Mouse (Mus musculus) MEL (cell line): Measurements from ENCODE around the gene Mpp5. TPM values are rescaled to one million over a fixed set of nuclear protein-coding genes. Genes with fewer than 3 reads are reported as not detected.
A peak's percentile ranks its signal among the peaks of the same experiment; 100 is the strongest.

Experiments used
- DNase-seq: peaks from one replicate; pipeline ENCODE4 v3.0.0; 2011; ENCODE audit warnings: low read depth, low spot score
- H3K27ac ChIP-seq: 2 replicates; pipeline ENCODE4 v1.5.1; 2012; ENCODE audit warnings: low read depth, mild to moderate bottlenecking, control low read depth, low read length, moderate library complexity; ENCODE audit not compliant: control insufficient read depth
- H3K27me3 ChIP-seq, 2 experiments: fragments of 150-350 bp in 1 of 2; sonication (generic) in 1 of 2; 2 replicates each; pipeline ENCODE4 v1.6.1; 2012; ENCODE audit warnings: low read length in 2 of 2, mild to moderate bottlenecking in 2 of 2, improper control_type of control experiment in 1 of 2, moderate library complexity in 1 of 2; ENCODE audit not compliant: insufficient read depth in 2 of 2, control insufficient read depth in 1 of 2
- H3K36me3 ChIP-seq, 2 experiments: 2 replicates each; pipeline ENCODE4 v1.6.1; 2012 to 2014; ENCODE audit warnings: low read length in 2 of 2, improper control_type of control experiment in 1 of 2, inconsistent platforms in 1 of 2, mild to moderate bottlenecking in 1 of 2; ENCODE audit not compliant: insufficient read depth in 2 of 2, control insufficient read depth in 1 of 2
- H3K4me1 ChIP-seq, 2 experiments: fragments of 150-350 bp in 1 of 2; sonication (generic) in 1 of 2; 2 replicates each; pipeline ENCODE4 v1.6.1; 2012; ENCODE audit warnings: low read length in 2 of 2, improper control_type of control experiment in 1 of 2, mild to moderate bottlenecking in 1 of 2; ENCODE audit not compliant: insufficient read depth in 2 of 2, control insufficient read depth in 1 of 2
- H3K4me3 ChIP-seq, 2 experiments: fragments of 150-350 bp in 1 of 2; sonication (generic) in 1 of 2; 2 replicates each; pipeline ENCODE4 v1.5.1; 2012; ENCODE audit warnings: low read depth in 2 of 2, low read length in 2 of 2, mild to moderate bottlenecking in 2 of 2, moderate library complexity in 2 of 2, control low read depth in 1 of 2, improper control_type of control experiment in 1 of 2; ENCODE audit not compliant: control insufficient read depth in 1 of 2, insufficient read depth in 1 of 2
- H3K79me2 ChIP-seq: 2 replicates; pipeline ENCODE4 v1.6.1; 2012; ENCODE audit warnings: mild to moderate bottlenecking, low read length, moderate library complexity; ENCODE audit not compliant: control insufficient read depth, poor library complexity, insufficient read depth
- H3K9ac ChIP-seq: 2 replicates; pipeline ENCODE4 v1.6.1; 2012; ENCODE audit warnings: low read depth, mild to moderate bottlenecking, control low read depth, low read length, moderate library complexity; ENCODE audit not compliant: control insufficient read depth, poor library complexity, severe bottlenecking
- H3K9me3 ChIP-seq: fragments of 150-350 bp; sonication (generic); replicated peaks from 2 replicates; pipeline ENCODE4 v1.6.1; 2012; ENCODE audit warnings: mild to moderate bottlenecking, low read length, improper control_type of control experiment, moderate library complexity; ENCODE audit not compliant: insufficient read depth
- BHLHE40 ChIP-seq: IDR thresholded peaks from 2 replicates; pipeline ENCODE4 v1.6.1; 2012; ENCODE audit warnings: low read depth, mild to moderate bottlenecking, inconsistent platforms, low read length, improper control_type of control experiment, borderline replicate concordance
- CTCF ChIP-seq, 3 experiments: IDR thresholded peaks in 2 of 3; conservative IDR thresholded peaks in 1 of 3; 2 replicates each; pipeline ENCODE4 v1.5.1; 2011 to 2012; ENCODE audit warnings: low read length in 3 of 3, low read depth in 2 of 3, mild to moderate bottlenecking in 2 of 3, improper control_type of control experiment in 1 of 3, inconsistent platforms in 1 of 3, mixed read lengths in 1 of 3, moderate library complexity in 1 of 3; ENCODE audit not compliant: control insufficient read depth in 1 of 3, insufficient read depth in 1 of 3, poor library complexity in 1 of 3, severe bottlenecking in 1 of 3
- GATA1 ChIP-seq: IDR thresholded peaks from 2 replicates; pipeline ENCODE4 v1.6.1; 2011; ENCODE audit warnings: low read depth, low read length, improper control_type of control experiment
- HCFC1 ChIP-seq: IDR thresholded peaks from 2 replicates; pipeline ENCODE4 v1.6.1; 2012; ENCODE audit warnings: low read depth, mild to moderate bottlenecking, inconsistent platforms, low read length, improper control_type of control experiment, moderate library complexity
- JUND ChIP-seq: IDR thresholded peaks from 2 replicates; pipeline ENCODE4 v1.6.1; 2011; ENCODE audit warnings: low read depth, mild to moderate bottlenecking, improper control_type of control experiment, low read length
- MAX ChIP-seq: IDR thresholded peaks from 2 replicates; pipeline ENCODE4 v1.6.1; 2011; ENCODE audit warnings: low read length, improper control_type of control experiment
- MAZ ChIP-seq: IDR thresholded peaks from 2 replicates; pipeline ENCODE4 v1.6.1; 2012; ENCODE audit warnings: low read depth, mild to moderate bottlenecking, inconsistent platforms, low read length, improper control_type of control experiment
- MEF2A ChIP-seq: IDR thresholded peaks from 2 replicates; pipeline ENCODE4 v1.6.1; 2014; ENCODE audit warnings: low read depth, mild to moderate bottlenecking, inconsistent platforms, low read length, improper control_type of control experiment; ENCODE audit not compliant: poor library complexity, insufficient replicate concordance, severe bottlenecking; ENCODE audit errors: extremely low read depth
- MYB ChIP-seq: IDR thresholded peaks from 2 replicates; pipeline ENCODE4 v1.6.1; 2011; ENCODE audit warnings: mild to moderate bottlenecking, low read depth, low read length, improper control_type of control experiment
- POLR2AphosphoS2 ChIP-seq: IDR thresholded peaks from 2 replicates; pipeline ENCODE4 v1.6.1; 2011; ENCODE audit warnings: low read length, improper control_type of control experiment
- RAD21 ChIP-seq: IDR thresholded peaks from 2 replicates; pipeline ENCODE4 v1.6.1; 2011; ENCODE audit warnings: mild to moderate bottlenecking, low read depth, low read length, improper control_type of control experiment
- SIN3A ChIP-seq: IDR thresholded peaks from 2 replicates; pipeline ENCODE4 v1.6.1; 2012; ENCODE audit warnings: low read length, improper control_type of control experiment, inconsistent platforms
- SMC3 ChIP-seq: IDR thresholded peaks from 2 replicates; pipeline ENCODE4 v1.6.1; 2011; ENCODE audit warnings: low read depth, low read length, improper control_type of control experiment
- TAL1 ChIP-seq: IDR thresholded peaks from 2 replicates; pipeline ENCODE4 v1.6.1; 2012; ENCODE audit warnings: mild to moderate bottlenecking, inconsistent platforms, low read length, moderate library complexity, mixed read lengths
- USF2 ChIP-seq, 2 experiments: IDR thresholded peaks; 2 replicates each; pipeline ENCODE4 v1.6.1; 2011 to 2012; ENCODE audit warnings: improper control_type of control experiment in 2 of 2, low read length in 2 of 2, borderline replicate concordance in 1 of 2, inconsistent platforms in 1 of 2, low read depth in 1 of 2, mild to moderate bottlenecking in 1 of 2; ENCODE audit not compliant: insufficient read depth in 1 of 2
- ZC3H11A ChIP-seq: IDR thresholded peaks from 2 replicates; pipeline ENCODE4 v1.6.1; 2012; ENCODE audit warnings: low read depth, mild to moderate bottlenecking, inconsistent platforms, low read length, improper control_type of control experiment
- polyA plus RNA-seq, 2 experiments: library from polyadenylated mRNA; stranded (reverse) in 1 of 2; unstranded in 1 of 2; fragments of >175 nt in 1 of 2; fragments of >200 nt in 1 of 2; gene quantifications; 2 replicates each; pipeline versions ENCODE4 v1.2.1 to v1.2.4; 2012; ENCODE audit warnings: low replicate concordance in 2 of 2, low read depth in 1 of 2; ENCODE audit not compliant: insufficient read length in 2 of 2, insufficient read depth in 1 of 2, missing spikeins in 1 of 2
- total RNA-seq: library from RNA; depleted of rRNA; stranded (reverse); fragments of 300-350 nt; gene quantifications from 2 replicates; pipeline ENCODE4 v1.2.3, GENCODE M21; 2012

Mpp5 gene
- total and polyA plus RNA-seq, 3 experiments: 15.1 to 143 (median 15.2) TPM

DNA sequence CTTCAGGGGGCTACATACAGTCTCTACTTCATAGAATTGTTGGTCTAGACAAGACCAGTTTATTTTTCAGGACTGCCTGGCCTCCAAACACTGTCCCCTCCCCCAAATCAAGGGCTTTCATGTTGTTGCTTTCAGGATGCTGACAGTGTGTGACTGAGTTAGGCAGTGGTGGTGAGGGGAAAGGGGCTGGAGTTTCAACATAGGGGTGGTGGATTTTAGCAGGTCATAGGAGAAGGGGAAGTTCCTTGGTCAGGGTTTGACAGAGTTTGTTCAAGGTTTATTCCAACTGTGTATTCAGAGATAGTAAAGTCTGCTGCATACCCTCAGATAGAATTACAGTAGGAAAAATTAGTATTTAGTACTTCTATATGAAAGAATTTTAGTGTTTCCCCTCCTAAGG, 53.1 kb downstream of the Mpp5 start:
- H3K4me3 ChIP-seq: no peak overlapping the region
- no peaks in the 10 kb centered on the region for H3K27me3 ChIP-seq
- no peaks in the 10 kb centered on the region for H3K9me3 ChIP-seq
- H3K27ac ChIP-seq: no peak overlapping the region
- no peak overlapping the region for H3K9ac ChIP-seq
- H3K4me1 ChIP-seq: no peaks in the 10 kb centered on the region; a peak in 1 of 4 replicates
- peak; percentile 36 for DNase-seq
- no peaks in the 10 kb centered on the region for H3K79me2 ChIP-seq
- H3K36me3 ChIP-seq: peaks cover 0 to 2% of the 10 kb centered on the region in 2 experiments; a peak in 2 of 4 replicates
- TF ChIP-seq GATA1 (no peak), RAD21 (no peak), BHLHE40 (no peak), JUND (no peak), MAZ (no peak)
- TF ChIP-seq, all 39 proteins: peak for 0

- TF ChIP-seq CTCF (IDR thresholded peaks at IDR 0.05 in 2 of 3, conservative IDR thresholded peaks at IDR 0.05 in 1 of 3; ENCODE audit: control insufficient read depth in 1 of 3, insufficient read depth in 1 of 3, low read depth in 2 of 3, low read length in 3 of 3, poor library complexity in 1 of 3, severe bottlenecking in 1 of 3): peak in 1 of 3 experiments; percentile 31; a peak in 1 of 6 replicates
- no peak for TF ChIP-seq HCFC1
- no peak for TF ChIP-seq MAX
- TF ChIP-seq TAL1: no peak
- no peak for TF ChIP-seq SIN3A
- TF ChIP-seq ZC3H11A: no peak
- TF ChIP-seq JUND: no peak
- TF ChIP-seq MEF2A: no peak
- no peak for TF ChIP-seq MAZ
- no peak for TF ChIP-seq MYB
- peak; percentile 26 for TF ChIP-seq RAD21
- TF ChIP-seq POLR2AphosphoS2: no peak
- no peak for TF ChIP-seq USF2 (IDR thresholded peaks at IDR 0.05; ENCODE audit: borderline replicate concordance in 1 of 2, insufficient read depth in 1 of 2, low read depth in 1 of 2, low read length in 2 of 2)
- peak; percentile 44 for TF ChIP-seq SMC3
- Histone ChIP-seq H3K4me3 (no peak overlapping the region), H3K27ac (no peak overlapping the region), H3K79me2 (no peaks in the 10 kb centered on the region; the same call in 1 of the 2 replicates), H3K4me1 (peaks cover 0 to 4% of the 10 kb centered on the region in 2 experiments; a peak in 2 of 4 replicates), H3K9ac (no peak overlapping the region), H3K27me3 (no peaks in the 10 kb centered on the region), H3K36me3 (peaks cover 5 to 9% of the 10 kb centered on the region in 2 experiments), H3K9me3 (no peaks in the 10 kb centered on the region)
- DNase-seq: peak; percentile 30
Measured at GRCm38 (mm10) chr12:78814437-78814836, 65.7 kb downstream of the Mpp5 start.
